Mouse (Mus musculus): ENCODE results near the gene Hcrtr1. TPM values are rescaled to one million over a fixed set of nuclear protein-coding genes. Genes with fewer than 3 reads are reported as not detected.

Hcrtr1 gene
- total RNA-seq, 2 experiments from 2014 or later, result not detected

- peak; percentile 72 for ATAC-seq (replicated peaks; ENCODE audit: poor library complexity)
Measured at GRCm38 (mm10) chr4:130168280-130169183, 29.4 kb upstream of the Hcrtr1 start.

- ATAC-seq (replicated peaks; ENCODE audit: poor library complexity), result peak; percentile 27; the same call in 1 of the 2 replicates
Measured at GRCm38 (mm10) chr4:130167814-130168213, 28.7 kb upstream of the Hcrtr1 start.

- ATAC-seq (replicated peaks; ENCODE audit: poor library complexity), result no peak; the same call in 1 of the 2 replicates
Measured at GRCm38 (mm10) chr4:130167321-130167720, 28.2 kb upstream of the Hcrtr1 start.

GRCm38 (mm10) chr4:130166592-130166991, 27.4 kb upstream of the Hcrtr1 start:
- ATAC-seq (replicated peaks; ENCODE audit: poor library complexity), result no peak

- no peak for ATAC-seq (replicated peaks; ENCODE audit: poor library complexity)
Measured at GRCm38 (mm10) chr4:130166061-130166460, 26.9 kb upstream of the Hcrtr1 start.

GRCm38 (mm10) chr4:130164121-130164520, 25.0 kb upstream of the Hcrtr1 start:
- ATAC-seq (replicated peaks; ENCODE audit: poor library complexity), result no peak

- no peak for ATAC-seq (replicated peaks; ENCODE audit: poor library complexity)
Measured at GRCm38 (mm10) chr4:130163391-130163861, 24.3 kb upstream of the Hcrtr1 start.

GRCm38 (mm10) chr4:130161349-130161748, 22.2 kb upstream of the Hcrtr1 start:
- no peak for ATAC-seq (replicated peaks; ENCODE audit: poor library complexity)

- peak; percentile 39; the same call in 1 of the 2 replicates for ATAC-seq (replicated peaks; ENCODE audit: poor library complexity)
Measured at GRCm38 (mm10) chr4:130156812-130157371, 17.7 kb upstream of the Hcrtr1 start.

GRCm38 (mm10) chr4:130154250-130154649, 15.1 kb upstream of the Hcrtr1 start:
- no peak for ATAC-seq (replicated peaks; ENCODE audit: poor library complexity)

GRCm38 (mm10) chr4:130148405-130148804, 9.2 kb upstream of the Hcrtr1 start:
- ATAC-seq (replicated peaks; ENCODE audit: poor library complexity), result peak; percentile 96

GRCm38 (mm10) chr4:130141786-130142185, 2.6 kb upstream of the Hcrtr1 start:
- no peak for ATAC-seq (replicated peaks; ENCODE audit: poor library complexity)

GRCm38 (mm10) chr4:130140992-130141402, 1.8 kb upstream of the Hcrtr1 start:
- ATAC-seq (replicated peaks; ENCODE audit: poor library complexity), result no peak

GRCm38 (mm10) chr4:130138441-130139213, 532 bp downstream of the Hcrtr1 start:
- peak; percentile 91 for ATAC-seq (replicated peaks; ENCODE audit: poor library complexity)

GRCm38 (mm10) chr4:130133399-130133798, 5.8 kb downstream of the Hcrtr1 start:
- no peak for ATAC-seq (replicated peaks; ENCODE audit: poor library complexity)

GRCm38 (mm10) chr4:130131448-130132105, 7.6 kb downstream of the Hcrtr1 start:
- no peak for ATAC-seq (replicated peaks; ENCODE audit: poor library complexity)

GRCm38 (mm10) chr4:130130641-130131350, 8.4 kb downstream of the Hcrtr1 start:
- ATAC-seq (replicated peaks; ENCODE audit: poor library complexity), result no peak

GRCm38 (mm10) chr4:130130082-130130481, 9.1 kb downstream of the Hcrtr1 start:
- no peak for ATAC-seq (replicated peaks; ENCODE audit: poor library complexity)

GRCm38 (mm10) chr4:130128907-130129306, 10.3 kb downstream of the Hcrtr1 start:
- ATAC-seq (replicated peaks; ENCODE audit: poor library complexity), result peak; percentile 40

- ATAC-seq (replicated peaks; ENCODE audit: poor library complexity), result no peak
Measured at GRCm38 (mm10) chr4:130125935-130126334, 13.2 kb downstream of the Hcrtr1 start.
